ENCODE assay signal across 13 mouse cellular contexts in the genomic region with DNA sequence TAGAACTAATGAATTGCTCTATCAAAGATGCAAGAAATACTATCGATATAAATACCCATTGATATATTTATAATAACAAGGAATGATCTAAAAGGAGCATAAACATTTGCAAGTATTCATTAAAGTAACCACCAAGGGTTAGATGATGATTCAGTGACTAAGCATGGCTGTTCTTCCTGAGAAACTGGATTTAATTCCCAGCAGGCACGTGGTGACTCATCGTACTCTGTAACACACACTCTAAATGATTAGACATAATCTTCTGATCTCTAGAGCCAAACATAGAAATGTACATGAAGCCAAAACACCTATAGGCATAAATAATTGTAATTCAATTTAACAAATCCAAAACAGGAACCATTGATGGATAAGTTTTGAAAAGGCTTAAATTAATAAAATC.
"Had no signal": no experiment of that assay in that cellular context is flagged by ENCODE, and none has a peak within 500 bp of the region (broad histone marks: within the 10 kb centered on the region; RNA-seq: fewer than 3 reads in every experiment).

No protein-coding gene starts in this region.

- H3K9ac ChIP-seq: liver, embryonic 15.5 days; midbrain, embryonic 13.5 days; neural tube, embryonic 13.5 days; stomach, embryonic 15.5 days had no signal

- H3K36me3 ChIP-seq: liver, embryonic 15.5 days; midbrain, embryonic 13.5 days; neural tube, embryonic 13.5 days; stomach, embryonic 15.5 days had no signal

- H3K4me3 ChIP-seq: left cerebral cortex, adult 2 months; liver, embryonic 15.5 days; midbrain, embryonic 13.5 days; neural tube, embryonic 13.5 days; stomach, embryonic 15.5 days had no signal

- H3K9me3 ChIP-seq: liver, embryonic 15.5 days; midbrain, embryonic 13.5 days; neural tube, embryonic 13.5 days; stomach, embryonic 15.5 days had no signal

- H3K27me3 ChIP-seq: liver, embryonic 15.5 days; midbrain, embryonic 13.5 days; neural tube, embryonic 13.5 days; stomach, embryonic 15.5 days had no signal

- DNase-seq: kidney, adult 8-10 months; kidney, postnatal 25 days; lung, adult 2 months; lung, postnatal 36 days; retina, postnatal 1 day; right cerebral cortex, postnatal 4 days; thymus, postnatal 4 days had no signal

- H3K27ac ChIP-seq: left cerebral cortex, adult 2 months; liver, embryonic 15.5 days; midbrain, embryonic 13.5 days; neural tube, embryonic 13.5 days; stomach, embryonic 15.5 days had no signal

- ATAC-seq: lung, postnatal 0 days; midbrain, embryonic 13.5 days had no signal

- H3K4me2 ChIP-seq: liver, embryonic 15.5 days; midbrain, embryonic 13.5 days; neural tube, embryonic 13.5 days; stomach, embryonic 15.5 days had no signal

- H3K4me1 ChIP-seq: liver, embryonic 15.5 days; midbrain, embryonic 13.5 days; neural tube, embryonic 13.5 days; stomach, embryonic 15.5 days had no signal
